Mouse (Mus musculus) brain, embryonic 14.5 days (tissue): ENCODE measurements around the gene Kansl3. TPM values are rescaled to one million over a fixed set of nuclear protein-coding genes. Genes with fewer than 3 reads are reported as not detected.

Source experiments
- DNase-seq: peaks from one replicate; pipeline ENCODE4 v3.0.0-alpha.2; 2011; ENCODE audit warnings: low read depth
- CTCF ChIP-seq: fragments of 200-500 bp; IDR thresholded peaks from 2 replicates; pipeline ENCODE4 v1.5.1; 2012; ENCODE audit warnings: inconsistent platforms, mild to moderate bottlenecking, moderate library complexity, borderline replicate concordance; ENCODE audit not compliant: insufficient read depth, insufficient read length; ENCODE audit errors: extremely low read depth
- POLR2A ChIP-seq: fragments of 200-500 bp; IDR thresholded peaks from 2 replicates; pipeline ENCODE4 v1.6.1; 2012; ENCODE audit warnings: mild to moderate bottlenecking, inconsistent platforms, borderline replicate concordance; ENCODE audit not compliant: poor library complexity, insufficient read depth, insufficient read length, severe bottlenecking; ENCODE audit errors: extremely low read depth
- polyA plus RNA-seq: library from polyadenylated mRNA; depleted of rRNA; stranded (reverse); fragments of >200 nt; gene quantifications from 2 replicates; pipeline ENCODE4 v1.2.3, GENCODE M21; 2012; rRNA removed

Kansl3 gene
- polyA plus RNA-seq, 1 experiment: 65.6 TPM

- TF ChIP-seq POLR2A: no peak
- no peak for TF ChIP-seq CTCF
- DNase-seq: no peak
Observed at GRCm38 (mm10) chr1:36298107-36298506, 70.9 kb downstream of the Kansl3 start.

- peak; percentile 35 for DNase-seq
- TF ChIP-seq POLR2A: no peak
- no peak for TF ChIP-seq CTCF
Observed at GRCm38 (mm10) chr1:36296466-36297149, 72.4 kb downstream of the Kansl3 start.

GRCm38 (mm10) chr1:36294402-36294801 lies 74.6 kb downstream of the Kansl3 start:
- DNase-seq: no peak
- TF ChIP-seq POLR2A: no peak
- no peak for TF ChIP-seq CTCF

DNA sequence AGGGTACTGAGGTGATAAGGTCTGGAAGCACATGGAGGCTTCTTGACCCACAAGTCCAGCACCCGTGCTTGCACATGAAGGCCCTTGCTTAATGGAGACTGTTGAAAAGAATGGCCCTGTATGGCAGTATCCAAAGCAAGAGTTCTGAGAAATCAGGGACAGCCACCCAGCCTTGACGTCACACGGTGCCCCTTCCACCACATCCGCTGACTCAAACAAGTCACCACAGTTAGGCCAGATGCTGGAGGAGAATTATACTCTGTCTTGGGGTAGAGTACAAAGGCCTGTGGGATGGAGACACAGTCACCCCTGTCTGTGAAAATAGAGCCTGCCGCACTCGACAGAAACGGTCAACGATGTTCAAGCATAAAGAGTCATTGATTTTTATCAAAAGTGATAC lies 75.5 kb downstream of the Kansl3 start:
- no peak for DNase-seq
- no peak for TF ChIP-seq POLR2A
- no peak for TF ChIP-seq CTCF

Other genes starting within 250 kb of the Kansl3 start
- gene Uggt1, start 124.5 kb downstream of the Kansl3 start, polyA plus RNA-seq: 23.2 and 30.6 TPM in 2 replicates
- gene Neurl3, start 94.5 kb downstream of the Kansl3 start, polyA plus RNA-seq: 0.87 and 1.3 TPM in 2 replicates
- gene Arid5a, start 61.4 kb downstream of the Kansl3 start, polyA plus RNA-seq: 1.8 and 2.8 TPM in 2 replicates
- gene Fer1l5, start 3.1 kb upstream of the Kansl3 start, polyA plus RNA-seq: 0.03 and 0.07 TPM in 2 replicates
- 46.8 and 52.8 TPM in 2 replicates for gene Lman2l, start 76.1 kb upstream of the Kansl3 start, polyA plus RNA-seq
- gene Cnnm4, start 102.4 kb upstream of the Kansl3 start, polyA plus RNA-seq: 4.5 and 5.4 TPM in 2 replicates
- 33.6 TPM in 2 replicates for gene Cnnm3, start 142.7 kb upstream of the Kansl3 start, polyA plus RNA-seq
- 18.1 and 19.8 TPM in 2 replicates for gene Ankrd23, start 167.7 kb upstream of the Kansl3 start, polyA plus RNA-seq
- gene Gm42417, start 170.2 kb upstream of the Kansl3 start, polyA plus RNA-seq: 0.07 and 0.08 TPM in 2 replicates
- 20.7 and 24.1 TPM in 2 replicates for gene Ankrd39, start 178.3 kb upstream of the Kansl3 start, polyA plus RNA-seq
- gene Sema4c, start 189.2 kb upstream of the Kansl3 start, polyA plus RNA-seq: 64.2 and 66.1 TPM in 2 replicates